Mouse (Mus musculus) B cell, adult 2 months (primary cell): ENCODE measurements around the gene Tex52.

ENCODE experiments used
- DNase-seq, 2 experiments: peaks; one replicate each; pipeline ENCODE4 v3.0.0; 2022

The Tex52 gene

DNA sequence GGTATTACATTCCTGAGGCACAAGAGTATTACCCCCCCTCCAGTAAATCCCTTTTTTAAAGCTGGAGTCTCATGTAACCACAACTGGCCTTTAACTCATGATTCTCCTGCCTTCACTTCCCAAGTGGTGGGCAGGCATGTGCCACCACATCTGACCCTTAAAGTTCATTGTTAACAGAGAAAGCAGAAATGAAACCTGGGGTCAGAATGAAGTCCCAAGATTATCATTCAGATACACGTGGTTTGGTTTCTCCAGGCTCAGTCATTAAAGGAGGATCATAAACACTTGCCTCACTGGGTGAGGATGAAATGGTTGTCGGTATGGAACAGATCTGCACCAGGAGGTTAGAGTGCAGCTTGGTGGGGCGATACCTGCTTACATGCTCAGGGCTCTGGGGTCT, 6.0 kb downstream of the Tex52 start:
- DNase-seq = peak; percentile 23 to 26

DNA sequence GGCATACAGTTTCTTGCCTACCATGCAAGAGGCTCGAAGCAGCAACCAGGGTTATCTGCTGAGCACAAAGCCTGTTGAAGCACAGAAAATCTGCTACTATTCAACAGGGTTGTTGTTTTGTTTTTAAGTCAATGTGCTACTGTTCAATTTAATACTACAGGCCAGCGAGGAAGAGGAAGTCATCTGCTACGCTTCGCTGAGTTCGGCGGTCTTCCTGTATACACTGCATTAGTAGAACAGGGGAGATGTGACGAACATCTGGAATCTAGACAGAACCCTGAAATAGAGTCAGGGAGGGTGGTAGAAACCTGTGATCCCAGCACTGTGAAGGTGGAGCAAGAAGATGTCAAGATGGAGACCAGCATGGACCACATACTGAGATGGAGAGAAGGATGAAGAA, 8.5 kb downstream of the Tex52 start:
- peak; percentile 64 to 69 for DNase-seq

DNA sequence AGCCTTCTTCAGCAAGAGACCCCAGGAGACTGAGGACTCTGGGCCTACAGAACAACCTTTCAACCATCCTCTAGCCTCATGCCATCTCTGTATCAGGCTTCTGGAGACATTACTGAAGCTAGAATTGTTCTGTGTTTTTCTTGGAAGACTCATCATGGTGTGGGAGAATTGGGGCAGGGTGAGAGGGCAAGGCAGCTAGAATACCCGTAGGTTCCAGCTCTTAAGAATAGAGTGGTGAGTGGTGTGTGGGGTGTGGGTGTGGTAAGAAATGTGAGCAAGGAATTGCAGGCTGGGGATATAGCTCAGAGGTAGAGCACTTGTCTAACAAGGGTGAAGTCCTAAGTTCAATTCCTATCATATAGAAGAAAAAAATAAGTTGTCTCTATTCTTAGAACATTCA, 9.8 kb downstream of the Tex52 start:
- no peak for DNase-seq

DNA sequence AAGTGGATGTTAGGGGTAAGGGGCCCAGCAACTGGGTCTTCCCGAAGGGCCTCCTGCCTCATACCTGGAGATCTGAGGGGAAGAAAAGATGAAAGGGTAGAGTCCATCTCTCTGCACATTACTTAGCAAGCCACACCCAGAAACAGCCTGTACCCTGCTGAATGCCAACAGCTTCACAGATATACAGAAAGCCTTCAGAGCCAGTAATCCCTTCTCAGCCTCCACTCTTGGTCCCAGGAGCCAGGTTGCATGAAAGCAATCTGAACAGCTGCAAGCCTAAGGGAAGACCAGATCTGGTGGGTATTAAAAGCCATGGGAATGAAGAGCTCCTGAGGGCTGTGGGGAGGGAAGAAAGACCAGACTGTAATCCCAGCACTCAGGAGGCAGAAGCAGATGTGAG, 13.9 kb downstream of the Tex52 start:
- DNase-seq = no peak

DNA sequence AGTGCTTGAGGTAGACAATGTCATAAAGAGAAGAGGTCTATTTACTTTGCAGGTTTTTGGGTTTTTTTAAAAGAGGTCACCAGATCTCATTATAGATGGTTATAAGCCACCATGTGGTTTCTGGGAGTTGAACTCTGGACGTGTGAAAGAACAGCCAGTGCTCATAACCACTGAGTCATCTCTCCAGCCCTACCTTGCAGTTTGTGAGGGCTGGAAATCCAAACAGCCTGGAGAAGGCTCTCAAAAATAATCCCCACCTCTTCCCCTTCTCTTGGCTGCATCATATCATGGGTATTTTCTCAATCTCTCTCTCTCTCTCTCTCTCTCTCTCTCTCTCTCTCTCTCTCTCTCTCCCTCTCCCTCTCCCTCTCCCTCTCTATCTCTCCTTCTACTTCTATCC, 15.4 kb downstream of the Tex52 start:
- no peak for DNase-seq

DNA sequence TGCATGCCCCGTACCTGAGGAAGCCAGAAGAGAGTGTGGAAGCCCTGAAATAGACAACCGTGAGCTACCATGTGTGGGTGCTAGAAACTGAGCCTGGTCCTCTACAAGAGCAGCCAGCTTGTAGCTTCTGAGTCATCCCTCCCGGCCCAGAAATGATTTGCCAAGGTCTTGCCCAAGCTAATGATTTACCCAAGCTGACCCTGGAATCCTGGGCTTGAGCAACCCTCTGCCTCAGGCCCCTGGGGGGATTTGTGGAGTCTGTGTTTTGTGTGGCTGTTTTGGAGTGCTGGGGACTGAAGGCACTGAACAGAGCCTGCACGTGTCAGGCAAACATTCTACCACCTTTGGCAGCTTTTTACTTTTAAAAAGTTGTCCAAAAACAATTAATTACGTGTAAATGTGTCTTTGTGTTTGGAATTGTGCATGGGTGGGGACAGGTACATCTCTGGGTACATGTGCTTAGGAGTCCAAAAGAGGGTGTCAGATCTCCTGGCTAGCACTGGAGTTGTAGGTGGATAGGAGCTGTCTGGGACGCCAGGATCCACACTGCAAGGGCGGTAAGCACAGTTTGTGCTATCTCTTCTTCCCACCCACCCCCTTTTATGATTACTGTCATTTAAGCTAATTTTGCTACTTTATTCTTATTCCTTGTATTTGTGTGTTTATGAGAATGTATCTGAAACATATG, 22.5 kb downstream of the Tex52 start:
- no peak for DNase-seq

DNA sequence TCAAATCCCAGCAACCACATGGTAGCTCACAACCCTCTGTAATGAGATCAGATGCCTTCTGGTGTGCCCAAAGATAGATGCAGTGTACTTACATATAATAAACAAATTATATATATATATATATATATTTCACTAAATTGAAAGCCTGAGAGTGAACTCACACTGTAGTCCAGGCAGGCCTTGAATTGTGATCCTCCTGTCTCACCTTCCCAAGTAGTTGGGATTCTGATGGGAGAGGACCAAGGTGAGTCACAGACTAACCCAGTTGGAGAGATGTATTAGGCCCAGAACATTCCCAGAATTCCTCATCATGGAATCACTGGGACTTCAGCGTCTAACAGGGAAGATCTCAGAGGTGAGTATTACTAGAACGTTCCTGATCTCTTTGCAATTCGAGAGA, 23.7 kb downstream of the Tex52 start, which contains the start of gene Nrip2:
Gene Nrip2, plus strand, starts transcription at position 301 of the 400 bp plus-strand sequence.
- no peak for DNase-seq

DNA sequence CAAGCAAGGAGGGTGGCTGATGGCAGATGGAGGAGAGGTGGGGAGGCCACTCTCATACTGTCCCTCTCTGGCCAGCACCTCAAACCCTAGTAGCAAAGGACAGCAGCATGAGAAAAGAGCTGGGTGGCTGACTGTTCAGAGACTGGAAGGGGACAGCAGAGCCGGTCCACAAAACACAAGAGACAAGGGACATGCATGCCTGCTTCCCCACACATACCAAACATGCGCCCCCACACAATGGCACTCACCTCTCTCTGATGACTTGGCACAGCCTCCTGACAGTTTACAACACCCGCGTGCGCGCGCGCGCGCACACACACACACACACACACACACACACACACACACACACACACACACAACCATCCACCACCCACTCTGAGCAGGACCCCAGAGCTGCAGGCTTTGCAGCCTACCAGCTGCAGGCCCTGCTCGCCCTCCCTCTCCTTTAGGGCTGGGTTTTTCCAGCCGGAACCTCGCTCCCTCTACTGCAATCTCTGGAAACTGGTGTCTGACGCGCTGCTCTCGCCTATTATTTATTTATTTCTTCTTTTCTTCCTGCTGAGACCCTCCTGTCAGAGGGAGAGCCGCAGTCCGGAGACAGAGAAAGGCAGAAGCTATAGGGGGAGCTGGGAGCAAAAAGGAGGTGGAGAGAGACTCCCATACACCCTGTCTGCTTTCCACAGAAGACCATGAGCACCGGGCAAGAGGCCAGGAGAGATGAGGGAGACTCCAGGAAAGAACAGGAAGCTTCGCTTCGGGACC, 24.3 kb downstream of the Tex52 start:
- DNase-seq = no peak

DNA sequence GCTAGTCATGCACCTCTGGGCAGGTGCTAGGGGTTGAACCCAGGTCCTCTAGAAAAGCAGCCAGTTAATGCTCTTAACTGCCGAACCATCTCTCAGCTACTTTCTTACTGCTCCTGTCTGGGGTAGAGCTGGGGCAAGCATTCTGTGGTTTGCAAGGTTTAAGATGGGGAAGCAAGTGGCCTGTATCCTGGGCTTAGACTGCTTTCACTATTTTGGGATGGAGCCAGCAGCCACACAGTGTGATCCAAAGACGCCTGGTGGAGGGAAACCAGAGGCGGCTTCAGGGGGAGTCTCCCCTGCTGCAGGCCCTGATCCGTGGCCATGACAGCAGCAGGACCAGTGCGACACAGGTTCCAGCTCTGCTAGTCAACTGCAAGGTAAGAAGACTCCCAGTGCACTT, 29.5 kb downstream of the Tex52 start:
- DNase-seq = no peak

DNA sequence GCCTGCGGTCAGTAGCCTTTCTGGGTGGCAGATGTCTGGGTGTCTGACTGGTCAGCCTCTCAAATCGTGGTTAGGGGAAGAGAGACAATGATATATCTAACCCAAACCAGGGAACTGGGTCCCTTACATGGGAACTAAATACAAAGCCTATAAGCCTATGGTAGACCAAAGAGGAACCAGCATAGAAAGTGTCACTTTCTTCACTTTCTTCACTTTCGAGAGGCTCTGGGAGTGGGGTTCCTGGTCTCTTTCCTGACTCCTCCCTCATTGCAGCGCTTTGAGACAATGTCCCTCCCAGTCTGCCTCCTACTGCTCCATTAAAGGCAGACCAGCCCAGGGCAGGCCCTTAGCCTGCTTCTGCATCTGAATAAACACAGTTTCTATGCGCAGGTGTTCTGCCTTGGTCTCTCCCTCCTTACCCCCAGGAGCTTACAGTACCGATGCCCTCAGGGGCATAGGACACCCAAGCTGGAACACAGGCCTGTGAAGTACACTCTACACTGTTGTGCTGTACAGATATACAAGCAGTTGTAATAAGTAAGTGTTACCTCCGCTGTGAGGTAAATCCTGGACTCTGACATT, 33.4 kb downstream of the Tex52 start:
- no peak for DNase-seq

DNA sequence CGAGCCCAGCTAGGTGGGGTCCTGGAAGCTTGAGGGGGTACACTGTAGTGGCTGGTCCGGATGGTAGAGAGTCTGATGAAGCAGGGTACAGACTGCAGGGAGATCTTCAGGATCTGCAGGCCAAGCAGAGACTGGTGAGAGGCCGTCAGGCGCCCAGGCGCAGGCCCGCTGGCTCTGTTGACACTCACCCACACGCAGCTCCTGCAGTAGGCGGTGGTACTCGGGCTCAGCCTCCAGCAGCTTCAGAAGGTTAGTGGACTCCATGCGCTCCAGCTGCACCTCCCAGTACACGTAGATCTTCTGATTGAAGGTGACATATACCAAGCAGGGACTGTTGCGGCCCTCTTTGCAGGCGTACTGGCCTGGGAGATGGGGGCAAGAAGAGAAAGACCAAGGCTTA, 35.0 kb downstream of the Tex52 start:
- no peak for DNase-seq

DNA sequence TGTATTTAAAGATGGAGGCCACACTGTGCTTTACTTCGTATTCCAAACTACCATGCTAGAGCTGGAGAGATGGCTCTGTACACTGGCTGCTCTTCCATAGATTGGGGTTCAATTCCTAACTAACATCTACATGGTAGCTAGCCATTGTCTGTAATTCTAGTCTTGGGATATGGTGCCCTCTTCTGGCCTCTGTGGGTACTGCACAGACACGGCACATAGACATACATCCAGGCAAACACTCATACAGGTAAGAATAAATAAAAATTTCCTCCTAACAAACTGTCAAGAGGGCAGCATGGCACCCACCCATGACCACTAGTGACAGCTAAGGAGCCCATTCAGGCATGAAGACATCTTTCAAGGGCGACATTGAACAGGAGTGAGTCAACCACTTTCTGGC, 35.9 kb downstream of the Tex52 start:
- peak; percentile 91 for DNase-seq

DNA sequence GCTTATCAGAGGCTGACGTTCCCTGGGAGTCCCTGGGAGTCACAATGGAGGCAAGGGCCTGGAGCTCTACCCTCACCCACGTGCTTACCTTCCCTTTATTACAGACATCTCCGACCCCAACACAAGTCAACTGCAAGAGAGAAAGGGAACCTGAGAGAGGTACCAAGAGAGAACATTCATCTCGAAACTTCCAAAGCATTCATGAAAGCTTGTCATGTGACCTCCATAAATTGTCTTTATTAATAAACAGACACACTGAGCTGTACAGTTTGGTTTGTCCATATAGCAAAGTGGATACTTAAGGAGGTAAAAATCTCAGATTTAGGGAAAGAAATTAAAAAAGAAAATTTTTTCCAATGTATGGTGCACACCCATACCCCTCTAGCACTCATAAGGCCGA, 40.9 kb downstream of the Tex52 start:
- no peak for DNase-seq

DNA sequence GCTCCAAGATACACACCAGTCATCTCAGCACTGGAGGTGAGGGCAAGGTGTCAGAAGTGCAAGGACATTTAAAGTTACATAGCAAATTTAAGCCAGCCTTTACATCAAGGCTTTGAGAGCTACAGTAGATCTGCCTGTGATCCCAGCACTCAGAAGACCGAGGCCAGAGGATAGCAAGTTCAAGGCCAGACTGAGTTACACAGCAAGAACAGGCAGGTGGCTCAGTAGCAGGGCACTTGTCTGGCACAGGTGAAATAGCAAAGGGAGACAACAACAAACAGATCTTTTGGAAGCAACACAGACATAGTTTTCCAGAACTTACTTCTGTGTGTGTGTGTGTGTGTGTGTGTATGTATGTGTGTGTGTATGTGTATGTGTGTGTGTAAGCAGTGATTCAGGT, 42.8 kb downstream of the Tex52 start:
- no peak for DNase-seq

DNA sequence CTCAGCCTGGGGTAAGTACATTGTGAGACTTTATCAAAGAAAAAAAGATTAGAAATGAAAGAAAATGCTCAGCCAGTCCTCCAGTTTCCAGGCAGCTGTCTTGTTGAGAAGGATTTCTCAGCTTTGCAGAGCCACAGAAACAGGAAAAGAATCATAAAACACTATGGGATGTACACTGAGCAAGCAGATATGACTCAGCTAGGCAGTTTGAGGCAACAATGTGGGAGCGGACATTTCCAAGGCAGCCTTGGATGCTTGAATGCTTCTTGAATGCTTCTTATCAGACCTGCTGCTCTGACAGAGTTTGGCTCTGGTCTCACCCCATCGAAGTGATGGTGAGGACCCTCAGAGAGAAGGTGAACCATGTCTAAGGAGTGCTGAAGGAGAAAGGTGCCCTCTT, 45.8 kb downstream of the Tex52 start:
- DNase-seq = no peak

DNA sequence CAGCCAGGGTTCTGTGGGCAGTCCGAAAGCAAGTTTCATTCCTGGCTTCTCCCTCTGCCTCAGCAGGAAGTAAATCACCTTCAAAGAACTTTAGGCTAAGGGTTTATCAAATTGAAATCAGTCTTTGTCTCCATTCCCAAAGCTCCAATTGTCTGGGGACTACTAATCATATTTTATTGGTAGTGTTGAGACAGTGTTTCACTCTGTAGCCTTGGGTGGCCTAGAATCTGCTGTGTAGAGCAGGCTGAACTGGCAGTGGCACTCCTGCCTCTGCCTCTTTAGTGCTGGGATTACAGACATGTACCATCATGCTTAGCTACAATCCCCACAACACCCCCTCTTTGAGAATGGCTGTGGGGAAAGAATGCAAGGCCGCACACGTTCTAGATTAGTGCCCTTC, 46.2 kb downstream of the Tex52 start:
- no peak for DNase-seq

DNA sequence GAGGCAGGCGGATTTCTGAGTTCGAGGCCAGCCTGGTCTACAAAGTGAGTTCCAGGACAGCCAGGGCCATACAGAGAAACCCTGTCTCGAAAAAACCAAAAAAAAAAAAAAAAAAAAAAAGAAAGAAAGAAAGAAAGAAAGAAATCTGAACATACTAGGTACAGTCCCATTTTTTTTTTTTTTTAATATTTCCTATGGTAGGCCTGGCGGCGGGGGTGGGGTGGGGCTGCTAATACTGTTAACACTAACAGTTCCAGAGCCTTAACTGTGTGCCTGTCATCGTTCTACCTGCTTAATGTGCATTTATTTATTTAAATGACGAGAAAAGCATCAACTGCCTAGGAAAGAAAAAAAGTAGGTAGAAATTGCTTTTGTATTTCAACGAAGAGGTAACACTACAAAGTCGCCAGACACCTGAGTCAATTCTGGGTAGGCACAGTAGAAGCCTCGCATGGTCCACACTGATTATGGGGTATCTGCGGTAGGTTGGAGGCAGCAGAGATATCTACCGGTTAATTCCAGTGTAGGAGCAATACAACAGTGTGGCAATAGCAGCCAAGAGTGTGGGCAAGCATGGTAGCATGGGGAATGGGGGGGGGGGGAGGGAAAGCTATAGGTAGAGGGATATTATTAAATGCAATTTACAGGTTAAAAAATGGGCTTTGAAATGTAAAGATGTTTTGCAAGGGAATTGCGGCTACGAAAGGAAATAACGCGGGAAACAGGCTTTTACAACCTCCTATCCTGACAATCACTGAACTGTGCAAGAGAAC, 48.4 kb downstream of the Tex52 start:
- DNase-seq = no peak

DNA sequence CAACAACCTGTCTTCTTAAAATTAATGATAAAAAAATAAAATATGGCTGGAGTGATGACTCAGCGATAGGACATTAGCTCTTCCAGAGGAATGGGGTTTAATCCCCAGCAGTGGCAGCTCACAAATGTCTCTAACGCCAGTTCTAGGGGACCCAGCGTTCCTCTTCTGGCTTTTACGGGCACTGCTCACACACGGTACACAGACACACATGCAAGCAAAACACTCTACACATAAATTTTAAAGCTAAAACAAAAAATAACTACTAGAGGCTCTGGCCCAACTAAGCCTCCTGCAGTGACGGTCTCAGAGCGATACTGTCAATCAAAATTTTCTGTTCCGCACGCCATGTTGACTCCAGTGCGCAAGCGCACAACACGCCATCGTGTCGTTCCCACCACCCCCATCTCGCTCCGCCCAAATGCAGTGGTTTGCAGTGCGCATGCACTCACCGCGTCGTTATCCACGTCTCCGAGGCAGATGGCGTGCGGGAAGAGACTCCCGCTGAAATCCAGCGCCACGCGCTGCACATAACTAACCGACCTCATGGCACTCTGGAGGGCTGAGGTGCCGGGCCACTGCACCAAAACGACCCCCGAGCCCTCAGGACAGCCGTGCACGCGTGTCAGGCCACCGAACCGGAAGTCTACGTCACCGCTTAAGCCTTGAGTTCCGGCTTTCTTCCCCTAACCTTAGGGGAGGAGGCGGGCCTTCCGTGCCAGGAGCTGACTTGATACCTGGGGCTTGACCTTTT, 49.2 kb downstream of the Tex52 start, which contains the start of gene Itfg2:
Gene Itfg2, minus strand, starts transcription at position 663 of the 751 bp plus-strand sequence.
- DNase-seq = peak; percentile 96 to 97

DNA sequence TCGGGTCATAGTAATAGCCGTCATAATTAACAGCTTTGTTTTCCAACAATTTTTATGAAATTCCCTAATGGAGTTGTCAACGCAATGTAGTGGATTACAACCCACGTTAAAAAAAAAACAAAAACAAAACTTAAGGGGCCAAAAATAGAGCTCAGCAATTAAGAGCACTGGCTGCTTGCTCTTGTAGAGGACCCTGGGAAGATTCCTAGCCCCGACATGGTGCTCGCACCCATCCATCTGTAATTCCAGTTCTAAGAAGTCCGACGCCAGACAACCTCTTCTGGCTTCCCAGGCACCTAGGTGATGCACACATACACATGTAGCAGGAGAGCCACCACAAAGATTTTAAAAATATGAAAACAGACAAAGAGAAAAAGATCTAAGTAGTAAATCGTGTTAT, 49.8 kb downstream of the Tex52 start:
- no peak for DNase-seq

DNA sequence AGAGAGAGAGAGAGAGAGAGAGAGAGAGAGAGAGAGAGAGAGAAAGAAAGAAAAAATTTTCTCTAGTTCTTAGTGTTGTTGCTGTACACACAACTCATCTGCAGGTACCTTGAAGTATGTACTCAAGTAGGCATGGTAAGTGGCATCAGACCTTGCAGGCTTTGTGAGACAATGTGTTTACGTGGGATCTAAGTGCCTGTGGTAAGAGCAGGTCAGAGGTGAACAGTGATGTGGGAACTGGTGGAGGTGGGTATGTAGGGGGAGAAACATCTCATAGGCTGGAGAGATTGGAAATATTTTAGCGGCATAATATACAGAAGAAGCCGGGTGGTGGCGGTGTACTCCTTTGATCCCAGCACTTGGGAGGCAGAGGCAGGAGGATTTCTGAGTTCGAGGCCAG, 52.3 kb downstream of the Tex52 start:
- DNase-seq = no peak

DNA sequence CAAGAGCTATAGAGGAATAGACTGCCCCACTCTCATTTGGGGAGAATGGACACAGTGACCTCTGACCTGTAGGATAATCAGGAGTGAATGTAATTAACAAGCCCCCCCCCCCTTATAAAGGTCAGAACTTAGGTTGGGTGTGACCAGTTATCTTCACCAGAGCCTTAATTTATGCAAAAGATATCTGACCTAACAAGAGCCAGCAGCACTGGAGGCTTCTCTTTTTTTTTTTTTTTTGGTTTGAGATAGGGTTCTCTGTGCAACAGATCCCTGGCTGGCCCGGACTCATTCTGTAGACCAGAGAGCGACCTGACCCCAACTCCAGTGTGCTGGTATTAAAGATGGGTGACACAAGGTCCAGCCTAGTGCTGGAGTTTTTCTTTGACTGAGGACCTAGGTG, 54.0 kb downstream of the Tex52 start:
- no peak for DNase-seq

DNA sequence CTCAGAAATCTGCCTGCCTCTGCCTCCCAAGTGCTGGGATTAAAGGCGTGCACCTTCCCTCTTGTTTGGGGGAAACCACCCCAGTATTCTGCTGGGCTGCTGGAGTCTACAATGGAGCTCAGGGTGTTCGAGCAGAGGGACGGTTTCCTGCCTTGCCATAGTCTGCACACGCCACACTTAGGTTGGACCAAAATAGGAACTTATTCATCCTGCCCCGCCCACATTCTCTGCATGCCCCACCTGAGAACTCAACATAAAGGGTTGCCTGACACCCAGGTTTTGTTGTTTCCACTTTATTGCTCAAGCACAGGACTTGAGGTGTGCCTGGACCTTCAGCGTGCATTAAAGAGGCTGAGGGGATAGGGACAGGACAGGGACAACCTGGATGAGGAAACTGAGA, 54.6 kb downstream of the Tex52 start:
- DNase-seq = no peak
